Mouse (Mus musculus): ENCODE data around the gene Pdcd2l.

The Pdcd2l gene

GRCm38 (mm10) chr7:34196132-34197128 is at the start of gene Pdcd2l:
Gene Pdcd2l, minus strand, starts transcription at chr7:34196661.
- DNase-seq (ENCODE audit: low spot score in 2 of 2) = peak; percentile 89 to 95

GRCm38 (mm10) chr7:34242176-34242575 is 45.7 kb upstream of the Pdcd2l start:
- DNase-seq (ENCODE audit: low spot score in 2 of 2) = no peak

DNA sequence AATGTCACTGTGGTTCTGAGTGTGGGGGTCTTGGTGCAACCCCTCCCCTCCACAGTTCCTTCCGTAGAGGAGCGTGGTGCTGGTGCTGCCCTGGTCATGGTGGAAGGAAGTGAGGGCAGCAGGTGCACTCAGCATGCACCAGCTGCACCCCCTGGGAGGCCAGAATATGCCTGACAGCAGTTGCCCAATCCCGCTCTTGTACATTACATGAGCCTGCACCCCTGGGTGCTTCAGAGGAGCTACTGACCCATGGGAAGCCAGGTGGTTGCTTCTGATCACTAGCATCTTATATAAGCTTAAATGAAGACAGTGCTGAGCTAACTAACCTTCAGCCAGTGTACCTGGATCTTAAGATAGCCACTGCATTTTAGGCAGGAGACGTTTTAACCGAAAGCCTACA is 41.6 kb upstream of the Pdcd2l start:
- no peak for DNase-seq (ENCODE audit: low spot score in 2 of 2)

GRCm38 (mm10) chr7:34235602-34236001 is 39.1 kb upstream of the Pdcd2l start:
- no peak for DNase-seq (ENCODE audit: low spot score in 2 of 2)

GRCm38 (mm10) chr7:34234610-34235561 is 38.4 kb upstream of the Pdcd2l start:
- no peak for DNase-seq (ENCODE audit: low spot score in 2 of 2)

- DNase-seq (ENCODE audit: low spot score in 2 of 2) = peak; percentile 97
These were observed 37.6 kb upstream of the Pdcd2l start for GRCm38 (mm10) chr7:34233909-34234609.

GRCm38 (mm10) chr7:34232785-34233725 is 36.6 kb upstream of the Pdcd2l start:
- DNase-seq (ENCODE audit: low spot score in 2 of 2) = no peak

GRCm38 (mm10) chr7:34230116-34230515 is 33.7 kb upstream of the Pdcd2l start, which contains the start of gene Gpi1:
Gene Gpi1, minus strand, starts transcription at chr7:34230336.
- peak; percentile 78 to 90 for DNase-seq (ENCODE audit: low spot score in 2 of 2)

GRCm38 (mm10) chr7:34229691-34230111 is 33.2 kb upstream of the Pdcd2l start:
- DNase-seq (ENCODE audit: low spot score in 2 of 2) = peak; percentile 33 to 73

- no peak for DNase-seq (ENCODE audit: low spot score in 2 of 2)
These were observed 32.7 kb upstream of the Pdcd2l start for GRCm38 (mm10) chr7:34229153-34229552.

DNA sequence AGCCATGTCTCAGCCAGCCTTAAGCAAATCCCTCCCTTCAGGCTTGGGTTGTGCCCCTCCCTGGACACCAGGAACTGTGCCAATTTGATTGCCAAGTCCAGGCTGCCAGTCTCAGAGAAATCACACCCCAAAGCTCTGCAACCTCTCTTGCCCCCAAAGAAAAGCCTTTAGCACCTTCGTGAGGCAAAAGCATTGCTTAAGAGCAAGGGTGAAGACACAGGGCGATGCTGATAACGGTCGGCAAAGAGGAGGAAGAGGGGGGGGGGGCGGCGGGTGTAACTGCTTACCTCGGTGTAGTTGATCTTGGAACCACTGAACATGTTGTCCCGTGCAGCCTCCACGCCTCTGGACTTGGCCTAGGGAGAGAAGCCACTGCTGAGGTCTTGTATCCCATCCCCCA is 32.2 kb upstream of the Pdcd2l start:
- no peak for DNase-seq (ENCODE audit: low spot score in 2 of 2)

DNA sequence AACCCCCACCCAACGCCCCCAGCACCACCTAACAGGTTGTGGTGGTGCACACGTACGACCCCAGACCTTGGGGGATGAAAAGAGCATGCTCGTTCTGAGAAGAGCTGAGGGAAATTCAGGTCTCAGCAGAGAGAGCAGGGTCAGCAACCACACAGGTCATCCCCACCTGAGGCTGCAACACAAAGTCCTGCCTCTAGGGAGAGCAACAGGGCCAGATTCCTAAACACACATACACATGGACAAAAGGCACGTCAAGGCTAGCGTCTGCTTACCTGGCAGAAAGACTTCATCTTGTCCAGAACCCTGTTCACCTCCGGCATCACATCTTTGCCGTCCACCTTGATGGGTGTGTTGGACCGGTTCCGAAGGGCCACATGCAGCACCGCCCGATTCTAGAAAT is 30.4 kb upstream of the Pdcd2l start:
- no peak for DNase-seq (ENCODE audit: low spot score in 2 of 2)

DNA sequence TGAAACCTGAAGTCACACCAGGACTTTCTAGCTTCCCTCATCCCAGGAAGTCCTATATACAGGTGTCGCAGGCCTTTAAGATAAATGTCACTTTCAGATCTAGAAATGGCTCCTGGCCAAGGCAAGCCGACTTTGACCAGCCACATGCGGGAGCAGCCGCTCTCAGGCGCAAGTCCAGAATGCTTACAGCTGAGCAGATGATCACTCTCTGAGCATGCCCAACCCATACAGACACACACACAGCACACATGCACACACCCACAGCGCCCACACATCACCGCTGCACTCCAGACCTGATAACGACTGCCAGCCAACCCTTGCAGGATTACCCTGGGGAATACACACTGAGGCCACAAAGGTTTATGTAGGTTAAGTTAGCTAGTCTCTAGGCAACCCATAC is 29.6 kb upstream of the Pdcd2l start:
- no peak for DNase-seq (ENCODE audit: low spot score in 2 of 2)

- DNase-seq (ENCODE audit: low spot score in 2 of 2) = no peak
These were observed 27.8 kb upstream of the Pdcd2l start for GRCm38 (mm10) chr7:34224308-34224707.

DNA sequence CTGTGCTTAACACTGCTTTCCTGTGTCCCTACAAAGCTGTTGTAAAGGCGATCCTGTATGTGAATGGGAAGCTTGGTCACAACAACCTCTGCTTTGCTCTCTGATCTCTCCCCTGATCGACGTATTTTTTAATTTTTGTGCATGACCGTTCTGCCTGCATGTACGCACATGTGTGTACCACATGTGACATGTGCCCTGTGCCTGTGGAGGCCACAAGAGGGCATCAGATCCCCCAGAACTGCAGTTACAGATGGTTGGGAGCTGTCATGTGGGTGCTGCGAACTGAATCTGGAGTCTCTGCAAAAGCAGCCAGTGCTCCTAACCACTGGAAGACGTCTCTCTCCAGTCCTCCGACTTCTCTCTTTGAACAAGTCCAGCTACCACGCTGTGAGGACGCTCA is 25.9 kb upstream of the Pdcd2l start:
- no peak for DNase-seq (ENCODE audit: low spot score in 2 of 2)

- no peak for DNase-seq (ENCODE audit: low spot score in 2 of 2)
These were observed 25.3 kb upstream of the Pdcd2l start for GRCm38 (mm10) chr7:34221594-34222250.

GRCm38 (mm10) chr7:34218496-34218895 is 22.0 kb upstream of the Pdcd2l start:
- DNase-seq (ENCODE audit: low spot score in 2 of 2) = no peak

DNA sequence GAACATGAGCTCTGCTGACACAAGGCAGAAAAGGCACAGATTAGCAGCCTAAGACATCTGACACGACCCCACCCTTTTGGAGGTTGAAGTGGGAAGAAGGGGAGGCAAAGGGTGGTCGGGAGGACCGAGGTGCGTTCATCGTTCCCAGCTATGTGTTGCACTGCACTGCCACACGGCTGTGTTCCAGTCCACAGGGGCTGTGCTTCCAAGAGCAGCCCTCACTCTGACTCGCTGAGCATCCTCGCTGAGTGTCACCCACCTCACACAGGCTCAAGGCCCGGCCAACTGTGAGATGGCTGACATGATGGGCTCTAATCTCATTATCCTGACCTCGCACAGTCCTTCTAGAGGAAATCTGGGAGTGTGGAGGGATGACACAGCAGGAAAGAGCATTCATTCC is 20.0 kb upstream of the Pdcd2l start:
- DNase-seq (ENCODE audit: low spot score in 2 of 2) = no peak

DNA sequence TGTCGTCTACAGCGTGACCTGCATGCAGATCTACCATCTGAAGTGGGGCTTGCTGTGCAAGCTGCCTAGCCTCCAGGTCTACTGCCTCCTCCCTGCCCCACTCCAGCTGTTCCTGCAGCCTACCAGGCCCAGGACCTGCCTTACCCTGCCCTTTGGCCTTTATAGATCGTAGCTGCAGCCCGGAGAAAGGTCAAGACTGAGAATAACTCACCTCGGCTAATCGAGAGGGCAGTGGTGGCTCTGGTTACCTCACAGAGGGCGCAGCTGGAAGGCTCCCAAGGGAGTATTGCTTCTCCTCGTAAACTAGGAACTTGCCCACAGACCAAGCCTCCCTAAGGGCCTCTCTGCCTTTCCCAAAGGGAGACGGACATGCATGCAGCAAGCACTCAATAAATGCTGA is 19.0 kb upstream of the Pdcd2l start:
- no peak for DNase-seq (ENCODE audit: low spot score in 2 of 2)

DNA sequence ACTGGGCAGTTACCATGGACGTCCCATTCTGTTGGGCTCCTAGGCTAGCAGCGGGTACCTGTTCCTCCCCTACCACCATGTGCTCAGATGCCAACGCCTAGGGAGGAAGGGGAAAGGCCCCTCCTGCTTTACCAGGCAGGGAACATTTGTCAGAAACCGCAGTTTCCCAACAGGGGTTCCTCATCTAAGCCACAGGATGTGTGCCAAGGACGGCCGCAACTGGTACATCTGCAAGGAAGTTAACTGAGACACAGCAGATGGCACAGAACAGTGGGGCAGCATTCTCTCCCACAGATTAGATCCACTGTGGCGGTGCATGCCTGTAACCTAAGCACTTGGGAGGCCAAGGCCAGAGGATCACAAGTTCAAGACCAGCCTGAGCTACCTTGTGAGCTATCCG is 18.2 kb upstream of the Pdcd2l start:
- peak in 1 of 2 experiments; percentile 36 for DNase-seq (ENCODE audit: low spot score in 2 of 2)
